Mouse (Mus musculus) embryonic facial prominence, embryonic 13.5 days (tissue): Measurements from ENCODE around the gene Dctn3. TPM values are rescaled to one million over a fixed set of nuclear protein-coding genes. Genes with fewer than 3 reads are reported as not detected.
A peak's percentile ranks its signal among the peaks of the same experiment; 100 is the strongest.
"Not testable (repeated sequence)": the region's sequence is repeated elsewhere in the genome, so short reads cannot be mapped to it uniquely, and the experiment has no call there.

Experiments used
- ATAC-seq: fragments of 200-750 bp; cut with Nextera tagmentation; 2 replicates; pipeline ENCODE4 v1.8.0; 2017; ENCODE audit warnings: low read depth; ENCODE audit not compliant: insufficient number of reproducible peaks, insufficient read depth, low FRiP score, low TSS enrichment
- H3K27ac ChIP-seq: fragments of 300-500 bp; sonication (generic); 2 replicates; pipeline ENCODE4 v1.5.1; 2015; ENCODE audit warnings: moderate library complexity, mild to moderate bottlenecking, inconsistent platforms
- H3K27me3 ChIP-seq: fragments of 300-500 bp; sonication (generic); 2 replicates; pipeline ENCODE4 v1.6.1; 2015; ENCODE audit warnings: mild to moderate bottlenecking, inconsistent platforms
- H3K36me3 ChIP-seq: fragments of 300-500 bp; sonication (generic); 2 replicates; pipeline ENCODE4 v1.6.1; 2015; ENCODE audit warnings: mild to moderate bottlenecking, inconsistent platforms
- H3K4me1 ChIP-seq: fragments of 300-500 bp; sonication (generic); 2 replicates; pipeline ENCODE4 v1.6.1; 2015; ENCODE audit warnings: inconsistent platforms
- H3K4me2 ChIP-seq: fragments of 300-500 bp; sonication (generic); 2 replicates; pipeline ENCODE4 v1.6.1; 2015; ENCODE audit warnings: moderate library complexity, mild to moderate bottlenecking, inconsistent platforms
- H3K4me3 ChIP-seq: fragments of 300-500 bp; sonication (generic); 2 replicates; pipeline ENCODE4 v1.5.1; 2015; ENCODE audit warnings: mild to moderate bottlenecking, inconsistent platforms
- H3K9ac ChIP-seq: fragments of 300-500 bp; sonication (generic); 2 replicates; pipeline ENCODE4 v1.6.1; 2015; ENCODE audit warnings: mild to moderate bottlenecking, inconsistent platforms
- H3K9me3 ChIP-seq: fragments of 300-500 bp; sonication (generic); 2 replicates; pipeline ENCODE4 v1.6.1; 2016; ENCODE audit warnings: inconsistent platforms
- WGBS: fragments of 180-500 bp; shearing (Covaris S2); methylation state at CpG from one replicate; pipeline ENCODE4 v1.1.7; 2015; ENCODE audit warnings: mixed read lengths; 5-methylcytosine and 5-hydroxymethylcytosine counted together
- polyA plus RNA-seq: library from polyadenylated mRNA; unstranded; fragments of >200 nt; fragmentation: Nextera tagmentation; extraction: Ambion mirVana; gene quantifications from 2 replicates; pipeline ENCODE4 v1.2.1, GENCODE M21; 2015

Gene Dctn3
- polyA plus RNA-seq, 1 experiment from 2014 or later: 128 TPM

- no peaks in the 10 kb centered on the region for H3K9me3 ChIP-seq
- no peak overlapping the region for H3K4me3 ChIP-seq
- peaks cover 7% of the 10 kb centered on the region; the same call in 1 of the 2 replicates for H3K27me3 ChIP-seq
- H3K36me3 ChIP-seq: peaks cover 8% of the 10 kb centered on the region; the same call in 1 of the 2 replicates
- no peak overlapping the region for H3K9ac ChIP-seq
- H3K27ac ChIP-seq: no peak overlapping the region
- 69% methylated on average over 4 of the region's 4 CpGs for WGBS
- no peak overlapping the region for H3K4me2 ChIP-seq
- ATAC-seq: no peak
- H3K4me1 ChIP-seq: peaks cover 59% of the 10 kb centered on the region
Measured at GRCm38 (mm10) chr4:41710229-41710628, 12.7 kb downstream of the Dctn3 start.

GRCm38 (mm10) chr4:41708192-41708745 lies 14.7 kb downstream of the Dctn3 start:
- H3K4me1 ChIP-seq: peaks cover 59% of the 10 kb centered on the region
- ATAC-seq: no peak
- H3K9me3 ChIP-seq: no peaks in the 10 kb centered on the region
- H3K27ac ChIP-seq: no peak overlapping the region
- H3K9ac ChIP-seq: no peak overlapping the region
- peaks cover 9% of the 10 kb centered on the region for H3K27me3 ChIP-seq
- peaks cover 8% of the 10 kb centered on the region; the same call in 1 of the 2 replicates for H3K36me3 ChIP-seq
- 31% methylated on average over 8 of the region's 8 CpGs for WGBS
- peak overlapping the region; percentile 5; the same call in 1 of the 2 replicates for H3K4me2 ChIP-seq
- no peak overlapping the region for H3K4me3 ChIP-seq

GRCm38 (mm10) chr4:41707011-41707535 lies 15.9 kb downstream of the Dctn3 start:
- Histone ChIP-seq H3K27ac (no peak overlapping the region; the same call in 1 of the 2 replicates), H3K4me3 (0 out of 2 replicates have a peak overlapping the region, but pooled peaks have one; percentile 6), H3K9ac (no peak overlapping the region), H3K9me3 (no peaks in the 10 kb centered on the region), H3K36me3 (peaks cover 4% of the 10 kb centered on the region; the same call in 1 of the 2 replicates), H3K4me1 (peaks cover 52% of the 10 kb centered on the region), H3K4me2 (peak overlapping the region; percentile 29), H3K27me3 (peaks cover 9% of the 10 kb centered on the region)
- whole genome bisulfite sequencing: 3% methylated on average over 13 of the region's 13 CpGs
- 0 out of 2 replicates have a peak, but pooled peaks have one; percentile 30 for ATAC-seq

- no peak for ATAC-seq
- Histone ChIP-seq H3K4me1 (peaks cover 42% of the 10 kb centered on the region), H3K27me3 (peaks cover 9% of the 10 kb centered on the region), H3K27ac (no peak overlapping the region), H3K9me3 (no peaks in the 10 kb centered on the region), H3K9ac (0 out of 2 replicates have a peak overlapping the region, but pooled peaks have one; percentile 27), H3K4me2 (no peak overlapping the region), H3K36me3 (peaks cover 4% of the 10 kb centered on the region; the same call in 1 of the 2 replicates), H3K4me3 (no peak overlapping the region)
- WGBS: 51% methylated on average over 19 of the region's 19 CpGs
Measured at GRCm38 (mm10) chr4:41705922-41706754, 16.8 kb downstream of the Dctn3 start.

- Histone ChIP-seq H3K4me3 (no peak overlapping the region), H3K27me3 (peaks cover 9% of the 10 kb centered on the region), H3K9ac (no peak overlapping the region), H3K4me1 (peaks cover 42% of the 10 kb centered on the region), H3K4me2 (no peak overlapping the region), H3K9me3 (no peaks in the 10 kb centered on the region), H3K27ac (no peak overlapping the region), H3K36me3 (no peaks in the 10 kb centered on the region)
- WGBS: 0% methylated on average over 5 of the region's 5 CpGs
- ATAC-seq: no peak
Measured at GRCm38 (mm10) chr4:41704651-41705050, 18.3 kb downstream of the Dctn3 start.

GRCm38 (mm10) chr4:41702226-41702625 lies 20.7 kb downstream of the Dctn3 start:
- H3K27ac ChIP-seq, H3K4me2 ChIP-seq, H3K27me3 ChIP-seq, H3K9me3 ChIP-seq, H3K9ac ChIP-seq, H3K4me3 ChIP-seq, H3K36me3 ChIP-seq, ATAC-seq: not testable (repeated sequence)
- 47% methylated on average over 2 of the region's 2 CpGs for WGBS
- H3K4me1 ChIP-seq: peaks cover 32% of the 10 kb centered on the region

GRCm38 (mm10) chr4:41700224-41700623 lies 22.7 kb downstream of the Dctn3 start:
- H3K27ac ChIP-seq, H3K4me2 ChIP-seq, H3K9ac ChIP-seq, ATAC-seq, H3K4me3 ChIP-seq, H3K9me3 ChIP-seq, H3K36me3 ChIP-seq, H3K27me3 ChIP-seq: not testable (repeated sequence)
- peaks cover 13% of the 10 kb centered on the region for H3K4me1 ChIP-seq
- WGBS: 78% methylated on average over 4 of the region's 8 CpGs

- not testable (repeated sequence) for H3K4me3 ChIP-seq, ATAC-seq, H3K27me3 ChIP-seq, H3K9ac ChIP-seq, H3K36me3 ChIP-seq, H3K9me3 ChIP-seq, H3K27ac ChIP-seq
- Histone ChIP-seq H3K4me1 (peaks cover 11% of the 10 kb centered on the region), H3K4me2 (peak within 1 kb of the TSS; percentile 40)
- 77% methylated on average over 10 of the region's 10 CpGs for WGBS
Measured at GRCm38 (mm10) chr4:41699783-41700182, 23.2 kb downstream of the Dctn3 start, which contains the start of gene Il11ra1. Gene Il11ra1, plus strand, starts transcription at chr4:41699989.

- not testable (repeated sequence) for H3K36me3 ChIP-seq, H3K9ac ChIP-seq, H3K27ac ChIP-seq, H3K9me3 ChIP-seq, ATAC-seq, H3K4me1 ChIP-seq, H3K4me3 ChIP-seq, H3K27me3 ChIP-seq
- WGBS: 3% methylated on average over 23 of the region's 32 CpGs
- H3K4me2 ChIP-seq: peak overlapping the region; percentile 40
Measured at GRCm38 (mm10) chr4:41698421-41699016, 24.5 kb downstream of the Dctn3 start.

GRCm38 (mm10) chr4:41696930-41697841 lies 25.8 kb downstream of the Dctn3 start, which contains the start of gene Cntfr:
Gene Cntfr, minus strand, starts transcription at chr4:41697089.
- 12% methylated on average over 32 of the region's 40 CpGs for WGBS
- not testable (repeated sequence) for H3K27ac ChIP-seq, H3K36me3 ChIP-seq, H3K4me3 ChIP-seq, H3K4me1 ChIP-seq, ATAC-seq, H3K9me3 ChIP-seq, H3K27me3 ChIP-seq, H3K9ac ChIP-seq
- peak within 1 kb of the TSS; percentile 47 for H3K4me2 ChIP-seq
